Mouse (Mus musculus) heart, adult 2 months (tissue): ENCODE measurements around the gene Scfd2. TPM values are rescaled to one million over a fixed set of nuclear protein-coding genes. Genes with fewer than 3 reads are reported as not detected.
A peak's percentile ranks its signal among the peaks of the same experiment; 100 is the strongest.

Experiments used
- DNase-seq, 2 experiments: peaks; one replicate each; pipeline ENCODE4 v3.0.0; 2021
- H3K27ac ChIP-seq: fragments of 200-600 bp; 2 replicates; pipeline ENCODE4 v1.8.1; 2022
- H3K27me3 ChIP-seq: fragments of 200-500 bp; 2 replicates; pipeline ENCODE4 v1.6.1; 2012; ENCODE audit warnings: mild to moderate bottlenecking, low read length, inconsistent platforms, mixed read lengths; ENCODE audit not compliant: control insufficient read depth, insufficient read depth
- H3K36me3 ChIP-seq: fragments of 200-500 bp; 2 replicates; pipeline ENCODE4 v1.6.1; 2012; ENCODE audit warnings: low read length, inconsistent platforms; ENCODE audit not compliant: control insufficient read depth, insufficient read depth
- H3K4me1 ChIP-seq: fragments of 200-500 bp; 2 replicates; pipeline ENCODE4 v1.6.1; 2011; ENCODE audit warnings: low read length; ENCODE audit not compliant: control insufficient read depth, insufficient read depth
- H3K4me3 ChIP-seq: fragments of 200-600 bp; 2 replicates; pipeline ENCODE4 v1.8.1; 2022
- H3K79me2 ChIP-seq: fragments of 200-500 bp; replicated peaks from 2 replicates; pipeline ENCODE4 v1.6.1; 2012; ENCODE audit warnings: mild to moderate bottlenecking, inconsistent platforms, low read length, moderate library complexity, mixed read lengths; ENCODE audit not compliant: control insufficient read depth, insufficient read depth
- H3K9ac ChIP-seq: fragments of 200-500 bp; 2 replicates; pipeline ENCODE4 v1.6.1; 2012; ENCODE audit warnings: low read depth, mild to moderate bottlenecking, control low read depth, inconsistent platforms, low read length, mixed read lengths
- CTCF ChIP-seq: fragments of 200-600 bp; IDR thresholded peaks from 2 replicates; pipeline ENCODE4 v1.8.1; 2022; ENCODE audit warnings: antibody characterized with exemption, mild to moderate bottlenecking, moderate library complexity
- EP300 ChIP-seq: fragments of 200-500 bp; IDR thresholded peaks from 2 replicates; pipeline ENCODE4 v1.6.1; 2011; ENCODE audit warnings: low read depth, low read length, control low read depth; ENCODE audit not compliant: insufficient read depth
- POLR2A ChIP-seq: fragments of 200-500 bp; IDR thresholded peaks from 2 replicates; pipeline ENCODE4 v1.6.1; 2011; ENCODE audit warnings: mild to moderate bottlenecking, low read depth, low read length, control low read depth; ENCODE audit not compliant: insufficient read depth
- WGBS: fragments of 180-500 bp; shearing (Covaris S2); methylation state at CpG from one replicate; pipeline ENCODE4 v1.1.7; 2018; 5-methylcytosine and 5-hydroxymethylcytosine counted together
- intact Hi-C: fragments of 180-260 bp; cut with DNase I; formaldehyde crosslinking; loops from one replicate; pipeline ENCODE4 v1.15.1; 2025
- polyA plus RNA-seq: library from polyadenylated mRNA; depleted of rRNA; stranded (reverse); fragments of >200 nt; gene quantifications from 2 replicates; pipeline ENCODE4 v1.2.3, GENCODE M21; 2012
- total RNA-seq, 2 experiments: library from RNA; stranded (reverse); gene quantifications; 2 replicates each; pipeline ENCODE4 v1.2.3; 2021

The Scfd2 gene
- total and polyA plus RNA-seq, 3 experiments, result 9.1 to 13.9 (median 11.9) TPM

DNA sequence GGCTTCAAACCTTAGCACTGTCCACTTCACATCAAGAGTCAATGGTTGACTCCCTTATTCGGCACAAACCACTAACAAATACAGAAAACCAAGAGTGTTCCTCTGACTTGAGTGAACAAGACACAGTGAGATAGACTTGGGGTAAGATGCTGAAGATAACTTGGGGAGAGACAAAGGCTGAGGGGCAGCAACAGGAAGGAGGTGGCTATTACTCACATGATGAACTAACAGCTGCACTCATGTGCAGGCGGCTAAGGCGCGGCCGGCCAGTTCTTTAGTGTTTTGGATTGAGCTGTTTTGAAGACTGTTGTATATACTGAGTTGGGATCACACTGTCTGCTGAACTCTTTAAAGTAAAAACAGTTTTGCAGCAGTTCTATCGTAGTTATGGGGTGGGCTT is 205.3 kb downstream of the Scfd2 start:
- no peaks in the 10 kb centered on the region for H3K36me3 ChIP-seq
- H3K27ac ChIP-seq, result no peak overlapping the region
- H3K4me3 ChIP-seq, result no peak overlapping the region
- 92% methylated on average over 6 of the region's 6 CpGs for WGBS
- no peak for DNase-seq
- H3K27me3 ChIP-seq, result no peaks in the 10 kb centered on the region
- intact Hi-C loops, result no loop called here
- no peaks in the 10 kb centered on the region for H3K79me2 ChIP-seq
- no peak overlapping the region for H3K9ac ChIP-seq
- no peak for TF ChIP-seq EP300
- TF ChIP-seq CTCF, result no peak
- TF ChIP-seq POLR2A, result no peak
- no peaks in the 10 kb centered on the region; the same call in 1 of the 2 replicates for H3K4me1 ChIP-seq

DNA sequence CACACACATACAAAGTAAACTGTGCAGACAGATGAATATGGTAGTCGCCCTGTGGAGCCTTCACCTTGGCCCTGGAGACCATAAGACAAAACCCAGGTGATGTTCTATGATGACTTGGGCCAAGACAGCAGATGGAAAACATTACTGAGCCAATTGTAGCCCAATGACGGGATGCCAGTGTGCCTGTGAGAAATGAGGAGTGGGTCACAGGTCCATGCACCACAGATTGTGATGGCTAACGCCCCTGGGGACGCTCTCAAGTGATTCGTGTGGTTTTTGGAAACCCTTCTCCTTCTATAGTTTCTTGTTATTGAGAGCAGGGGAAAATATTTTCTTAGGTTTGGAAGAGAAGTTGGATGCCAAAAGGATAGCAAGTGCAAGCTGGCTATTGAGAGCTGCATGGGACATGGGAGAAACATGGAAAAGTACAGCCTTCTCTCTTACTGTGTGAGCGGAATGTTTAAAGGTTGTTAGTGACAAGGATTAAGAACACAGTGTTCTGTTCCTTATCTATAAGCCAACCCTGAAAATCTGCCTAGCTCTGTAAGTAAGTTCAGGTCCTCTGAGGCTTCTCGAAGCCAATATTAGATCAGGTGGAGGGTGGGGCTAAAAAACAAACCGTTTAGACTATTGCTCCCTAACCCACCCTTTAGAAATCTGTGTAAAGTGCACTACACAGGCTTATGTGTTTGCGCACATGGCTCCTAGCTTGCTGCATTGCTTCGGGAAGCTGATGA is 210.4 kb downstream of the Scfd2 start:
- no peak for DNase-seq
- Histone ChIP-seq H3K36me3 (no peaks in the 10 kb centered on the region), H3K79me2 (no peaks in the 10 kb centered on the region), H3K9ac (no peak overlapping the region), H3K4me3 (no peak overlapping the region), H3K27me3 (no peaks in the 10 kb centered on the region), H3K4me1 (no peaks in the 10 kb centered on the region; the same call in 1 of the 2 replicates), H3K27ac (no peak overlapping the region)
- WGBS, result 75% methylated on average over 10 of the region's 10 CpGs
- intact Hi-C loops, result no loop called here
- no peak for TF ChIP-seq EP300
- TF ChIP-seq CTCF, result no peak
- TF ChIP-seq POLR2A, result no peak

- intact Hi-C loops, result loop anchor here (5.0 to 10.0 kb wide), 3 partner anchors 53 to 475 kb away; partner anchors contain the start of gene Lnx1
- Histone ChIP-seq H3K27ac (no peak overlapping the region), H3K79me2 (no peaks in the 10 kb centered on the region), H3K4me1 (peaks cover 8% of the 10 kb centered on the region), H3K9ac (no peak overlapping the region), H3K36me3 (no peaks in the 10 kb centered on the region), H3K4me3 (no peak overlapping the region), H3K27me3 (no peaks in the 10 kb centered on the region)
- TF ChIP-seq EP300 (no peak), POLR2A (no peak), CTCF (no peak)
- 65% methylated on average over 2 of the region's 2 CpGs for WGBS
- DNase-seq, result no peak
Measured at GRCm38 (mm10) chr5:74319551-74319950, 212.0 kb downstream of the Scfd2 start.

DNA sequence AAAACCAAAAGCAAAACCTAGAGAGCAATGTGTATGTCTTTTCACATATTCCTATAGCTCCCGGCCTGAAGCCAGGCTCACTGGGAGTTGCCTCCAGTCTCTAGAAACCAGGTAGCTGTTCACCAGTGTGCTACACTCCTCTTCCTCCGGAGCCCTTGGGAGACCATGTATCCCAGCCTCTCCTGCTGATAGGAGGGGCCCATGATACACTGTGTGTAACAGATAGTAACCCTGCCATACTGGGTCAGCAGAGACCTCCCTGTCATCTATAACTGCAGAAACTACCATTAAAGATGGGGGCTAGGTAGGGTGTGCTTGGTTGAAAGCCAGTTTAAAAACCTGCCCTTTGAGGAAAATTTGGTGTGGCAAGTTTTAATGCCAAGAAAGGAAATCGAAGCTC is 214.4 kb downstream of the Scfd2 start:
- Histone ChIP-seq H3K79me2 (no peaks in the 10 kb centered on the region), H3K4me1 (peaks cover 9% of the 10 kb centered on the region), H3K36me3 (no peaks in the 10 kb centered on the region), H3K27ac (no peak overlapping the region), H3K4me3 (no peak overlapping the region), H3K9ac (no peak overlapping the region), H3K27me3 (no peaks in the 10 kb centered on the region)
- DNase-seq, result no peak
- intact Hi-C loops, result loop anchor here (5.0 to 10.0 kb wide), 3 partner anchors 55 to 478 kb away; partner anchors contain the start of gene Lnx1
- WGBS, result 84% methylated on average over 3 of the region's 3 CpGs
- TF ChIP-seq EP300 (no peak), POLR2A (no peak), CTCF (no peak)

DNA sequence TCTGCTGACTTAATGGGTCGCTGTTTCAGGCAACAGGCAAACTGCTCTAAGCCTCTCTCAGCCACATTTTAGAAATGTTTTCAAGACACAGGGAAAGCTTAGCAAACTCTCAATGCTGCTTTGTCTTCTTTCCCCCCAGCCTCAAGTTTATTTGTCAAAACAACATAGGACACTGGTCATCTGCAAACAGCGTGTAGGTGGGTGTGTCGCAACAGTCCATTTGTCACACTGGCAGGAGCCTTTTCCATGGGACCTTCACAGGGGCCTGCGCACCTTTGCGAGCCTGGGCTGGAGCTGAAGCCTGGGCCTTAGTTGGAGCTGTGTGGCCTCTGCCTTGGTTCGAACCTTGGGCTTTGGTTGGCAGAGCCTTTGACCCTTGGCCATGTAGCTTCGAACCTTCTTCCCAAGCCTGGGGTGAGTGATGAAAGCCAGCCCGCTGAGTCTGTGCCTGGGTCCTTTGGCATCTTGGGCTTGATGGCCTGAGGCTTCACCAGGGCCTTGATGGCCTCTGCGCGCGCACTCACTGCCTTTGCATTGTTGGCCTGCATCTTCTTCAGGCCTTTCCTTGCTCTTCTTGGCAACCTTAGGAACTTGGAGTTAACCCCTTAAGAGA is 215.1 kb downstream of the Scfd2 start:
- H3K4me1 ChIP-seq, result peaks cover 11% of the 10 kb centered on the region
- intact Hi-C loops, result loop anchor here (5.0 to 10.0 kb wide), 3 partner anchors 56 to 478 kb away; partner anchors contain the start of gene Lnx1

More for the DNA sequence above, 215.1 kb downstream of the Scfd2 start:
- Histone ChIP-seq H3K36me3 (no peaks in the 10 kb centered on the region), H3K9ac (no peak overlapping the region), H3K27ac (peak overlapping the region; percentile 9; the same call in 1 of the 2 replicates), H3K4me3 (no peak overlapping the region), H3K27me3 (no peaks in the 10 kb centered on the region), H3K79me2 (no peaks in the 10 kb centered on the region)
- TF ChIP-seq EP300, result no peak
- no peak for TF ChIP-seq CTCF
- TF ChIP-seq POLR2A, result no peak
- 95% methylated on average over 11 of the region's 11 CpGs for WGBS
- no peak for DNase-seq
